Mouse (Mus musculus) neural tube, embryonic 15.5 days (tissue): ENCODE data around the gene Men1. TPM values are rescaled to one million over a fixed set of nuclear protein-coding genes. Genes with fewer than 3 reads are reported as not detected.
"Not testable (repeated sequence)": the region's sequence is repeated elsewhere in the genome, so short reads cannot be mapped to it uniquely, and the experiment has no call there.

ENCODE experiments used
- ATAC-seq: fragments of 200-750 bp; cut with Nextera tagmentation; 2 replicates; pipeline ENCODE4 v1.8.0; 2017; ENCODE audit warnings: mild to moderate bottlenecking, moderate TSS enrichment, moderate library complexity; ENCODE audit not compliant: low FRiP score
- H3K27ac ChIP-seq: fragments of 300-500 bp; sonication (generic); replicated peaks from 2 replicates; pipeline ENCODE4 v1.5.1; 2015; ENCODE audit warnings: mild to moderate bottlenecking, inconsistent platforms
- H3K27me3 ChIP-seq: fragments of 300-500 bp; sonication (generic); replicated peaks from 2 replicates; pipeline ENCODE4 v1.6.1; 2015; ENCODE audit warnings: inconsistent platforms
- H3K36me3 ChIP-seq: fragments of 300-500 bp; sonication (generic); 2 replicates; pipeline ENCODE4 v1.6.1; 2015; ENCODE audit warnings: inconsistent platforms
- H3K4me1 ChIP-seq: fragments of 300-500 bp; sonication (generic); 2 replicates; pipeline ENCODE4 v1.6.1; 2015; ENCODE audit warnings: inconsistent platforms
- H3K4me2 ChIP-seq: fragments of 300-500 bp; sonication (generic); 2 replicates; pipeline ENCODE4 v1.6.1; 2015; ENCODE audit warnings: inconsistent platforms, mild to moderate bottlenecking, moderate library complexity
- H3K4me3 ChIP-seq: fragments of 300-500 bp; sonication (generic); replicated peaks from 2 replicates; pipeline ENCODE4 v1.5.1; 2015; ENCODE audit warnings: mild to moderate bottlenecking, inconsistent platforms
- H3K9ac ChIP-seq: fragments of 300-500 bp; sonication (generic); replicated peaks from 2 replicates; pipeline ENCODE4 v1.6.1; 2015; ENCODE audit warnings: mild to moderate bottlenecking, inconsistent platforms
- H3K9me3 ChIP-seq: fragments of 300-500 bp; sonication (generic); replicated peaks from 2 replicates; pipeline ENCODE4 v1.6.1; 2016; ENCODE audit warnings: inconsistent platforms
- WGBS: fragments of 180-500 bp; shearing (Covaris S2); methylation state at CpG from one replicate; pipeline ENCODE4 v1.1.7; 2015; ENCODE audit warnings: mixed read lengths; 5-methylcytosine and 5-hydroxymethylcytosine counted together
- polyA plus RNA-seq: library from polyadenylated mRNA; unstranded; fragments of >200 nt; fragmentation: Nextera tagmentation; extraction: Ambion mirVana; gene quantifications from 2 replicates; pipeline ENCODE4 v1.2.1, GENCODE M21; 2015

The Men1 gene
- 71.4 and 71.6 TPM in 2 replicates for polyA plus RNA-seq

- Histone ChIP-seq H3K27me3 (no peaks in the 10 kb centered on the region), H3K9me3 (no peaks in the 10 kb centered on the region), H3K4me3 (peak within 1 kb of the TSS; percentile 87), H3K27ac (peak within 1 kb of the TSS; percentile 85), H3K36me3 (peaks cover 30% of the 10 kb centered on the region), H3K4me1 (peaks cover 36% of the 10 kb centered on the region), H3K4me2 (peak within 1 kb of the TSS; percentile 88), H3K9ac (peak within 1 kb of the TSS; percentile 86)
- WGBS, result under 1% methylated on average over 41 of the region's 43 CpGs
- peak; percentile 93 for ATAC-seq
Observed at GRCm38 (mm10) chr19:6334673-6335457, at the start of gene Men1. Gene Men1 (plus strand): TSS chr19:6334979.

DNA sequence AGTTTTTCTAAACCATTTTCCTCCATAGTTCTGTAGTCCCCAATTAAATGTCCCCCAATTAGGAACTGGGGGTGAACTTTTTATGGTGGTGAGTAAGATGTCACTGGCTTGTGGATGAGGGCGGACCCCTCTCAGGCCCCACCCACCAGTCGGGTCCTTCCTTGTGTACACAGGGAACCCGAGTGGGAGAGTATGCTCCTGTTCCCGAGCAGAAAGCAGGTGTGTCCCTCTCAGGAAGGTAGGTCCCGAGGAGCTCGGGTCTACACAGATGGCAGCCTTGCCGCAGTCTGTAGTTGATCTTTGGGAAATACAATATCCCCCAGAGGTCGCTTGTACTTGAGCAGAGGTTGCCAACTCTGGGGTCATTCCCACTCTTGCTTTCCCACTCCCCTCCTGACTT lies 49.6 kb upstream of the Men1 start:
- ATAC-seq, result no peak
- H3K4me1 ChIP-seq, result peaks cover 24% of the 10 kb centered on the region; the same call in 1 of the 2 replicates
- H3K4me2 ChIP-seq, result no peak overlapping the region
- no peaks in the 10 kb centered on the region for H3K27me3 ChIP-seq
- peaks cover 58% of the 10 kb centered on the region for H3K36me3 ChIP-seq
- no peak overlapping the region for H3K9ac ChIP-seq
- H3K9me3 ChIP-seq, result no peaks in the 10 kb centered on the region
- no peak overlapping the region for H3K27ac ChIP-seq
- H3K4me3 ChIP-seq, result no peak overlapping the region
- 91% methylated on average over 8 of the region's 8 CpGs for WGBS

- Histone ChIP-seq H3K4me2 (no peak overlapping the region), H3K36me3 (peaks cover 54% of the 10 kb centered on the region), H3K9me3 (no peaks in the 10 kb centered on the region), H3K9ac (no peak overlapping the region), H3K4me1 (peaks cover 18% of the 10 kb centered on the region; the same call in 1 of the 2 replicates), H3K27me3 (no peaks in the 10 kb centered on the region), H3K27ac (no peak overlapping the region), H3K4me3 (no peak overlapping the region)
- no peak for ATAC-seq
- 83% methylated on average over 7 of the region's 7 CpGs for WGBS
Observed at GRCm38 (mm10) chr19:6285632-6286433, 48.9 kb upstream of the Men1 start.

GRCm38 (mm10) chr19:6286434-6287401 lies 48.1 kb upstream of the Men1 start:
- no peak for ATAC-seq
- peaks cover 14% of the 10 kb centered on the region; the same call in 1 of the 2 replicates for H3K4me1 ChIP-seq
- H3K36me3 ChIP-seq, result peaks cover 45% of the 10 kb centered on the region
- no peak overlapping the region for H3K4me2 ChIP-seq
- H3K27me3 ChIP-seq, result no peaks in the 10 kb centered on the region
- H3K9ac ChIP-seq, result no peak overlapping the region
- H3K27ac ChIP-seq, result no peak overlapping the region
- H3K9me3 ChIP-seq, result no peaks in the 10 kb centered on the region
- no peak overlapping the region for H3K4me3 ChIP-seq
- WGBS, result 86% methylated on average over 19 of the region's 19 CpGs

DNA sequence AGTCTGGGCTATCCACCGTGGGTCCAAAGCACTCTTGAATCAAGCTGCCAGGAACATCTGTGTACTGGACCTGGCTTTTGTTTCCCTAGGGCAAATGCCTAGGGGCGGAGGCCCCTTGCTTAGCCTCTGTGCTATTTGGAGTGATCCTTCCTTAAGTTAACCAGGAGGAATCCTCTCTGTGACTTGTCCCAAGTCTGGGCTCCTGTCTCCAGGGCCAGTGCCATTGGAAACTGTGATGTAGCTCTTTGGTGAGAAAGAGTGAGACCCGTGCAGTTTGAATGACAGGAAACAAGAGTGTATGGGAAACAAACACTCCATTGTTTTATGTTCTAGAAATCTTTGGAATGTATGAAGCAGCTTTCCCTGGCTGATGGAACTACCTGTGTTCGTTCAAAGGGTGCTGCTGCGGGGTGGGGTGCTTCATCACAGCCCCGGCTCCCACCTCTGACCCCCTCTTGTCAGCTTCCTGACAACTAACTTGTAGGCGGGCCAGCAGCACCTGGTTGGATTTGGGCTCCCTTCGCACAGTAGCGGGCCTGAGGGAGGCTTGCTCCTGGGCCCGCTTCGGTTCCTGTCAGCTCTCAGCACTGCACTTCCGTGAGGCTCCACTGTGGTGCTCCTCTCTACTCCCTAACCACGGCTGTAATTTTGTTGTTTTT lies 46.4 kb upstream of the Men1 start:
- peaks cover 30% of the 10 kb centered on the region for H3K36me3 ChIP-seq
- ATAC-seq, result no peak
- no peaks in the 10 kb centered on the region for H3K27me3 ChIP-seq
- no peaks in the 10 kb centered on the region for H3K9me3 ChIP-seq
- H3K4me1 ChIP-seq, result peaks cover 14% of the 10 kb centered on the region; the same call in 1 of the 2 replicates
- no peak overlapping the region for H3K9ac ChIP-seq
- H3K27ac ChIP-seq, result no peak overlapping the region
- WGBS, result 79% methylated on average over 13 of the region's 13 CpGs
- H3K4me3 ChIP-seq, result no peak overlapping the region
- no peak overlapping the region for H3K4me2 ChIP-seq

- no peak overlapping the region for H3K9ac ChIP-seq
Observed at GRCm38 (mm10) chr19:6289696-6290238, 45.0 kb upstream of the Men1 start.

GRCm38 (mm10) chr19:6290720-6291116 lies 44.1 kb upstream of the Men1 start:
- H3K27ac ChIP-seq, ATAC-seq, H3K9ac ChIP-seq, H3K9me3 ChIP-seq, H3K27me3 ChIP-seq, H3K4me3 ChIP-seq, H3K4me2 ChIP-seq: not testable (repeated sequence)
- Histone ChIP-seq H3K36me3 (peaks cover 37% of the 10 kb centered on the region), H3K4me1 (peaks cover 14% of the 10 kb centered on the region; the same call in 1 of the 2 replicates)
- 91% methylated on average over 5 of the region's 6 CpGs for WGBS

More at GRCm38 (mm10) chr19:6289696-6290238, 45.0 kb upstream of the Men1 start:
- H3K27me3 ChIP-seq, result no peaks in the 10 kb centered on the region
- peaks cover 14% of the 10 kb centered on the region; the same call in 1 of the 2 replicates for H3K4me1 ChIP-seq
- ATAC-seq, result no peak
- H3K4me2 ChIP-seq, result no peak overlapping the region
- WGBS, result 94% methylated on average over 14 of the region's 14 CpGs
- H3K36me3 ChIP-seq, result peaks cover 37% of the 10 kb centered on the region
- no peaks in the 10 kb centered on the region for H3K9me3 ChIP-seq
- H3K4me3 ChIP-seq, result no peak overlapping the region
- no peak overlapping the region for H3K27ac ChIP-seq

- 83% methylated on average over 10 of the region's 10 CpGs for WGBS
- Histone ChIP-seq H3K4me2 (no peak overlapping the region), H3K4me1 (peaks cover 13% of the 10 kb centered on the region; the same call in 1 of the 2 replicates), H3K27ac (peak overlapping the region; percentile 1; the same call in 1 of the 2 replicates), H3K9me3 (no peaks in the 10 kb centered on the region), H3K27me3 (no peaks in the 10 kb centered on the region), H3K9ac (no peak overlapping the region), H3K36me3 (peaks cover 38% of the 10 kb centered on the region), H3K4me3 (no peak overlapping the region)
- no peak for ATAC-seq
Observed at GRCm38 (mm10) chr19:6291117-6291781, 43.5 kb upstream of the Men1 start.

DNA sequence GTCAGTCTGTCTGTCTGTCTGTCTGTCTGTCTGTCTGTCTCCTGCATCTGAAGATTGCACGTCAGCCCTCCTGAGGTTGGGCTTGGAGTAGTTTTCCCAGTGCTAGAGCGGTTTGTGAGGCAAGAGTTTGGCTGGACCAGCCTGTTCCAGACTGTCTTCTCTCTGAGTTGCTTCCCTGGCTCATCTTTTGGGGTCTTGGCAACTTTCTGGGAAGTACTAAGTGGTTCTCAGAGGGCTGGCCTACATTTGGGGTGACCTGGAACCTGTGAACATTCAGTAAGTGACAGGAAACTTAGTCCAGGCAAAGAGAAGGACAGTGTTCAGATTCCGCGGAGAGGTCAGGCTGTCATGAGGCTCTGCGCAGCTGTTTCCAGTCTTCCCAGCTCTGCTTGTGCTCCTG lies 42.5 kb upstream of the Men1 start:
- Histone ChIP-seq H3K9ac (no peak overlapping the region), H3K27me3 (no peaks in the 10 kb centered on the region), H3K36me3 (peaks cover 46% of the 10 kb centered on the region), H3K9me3 (no peaks in the 10 kb centered on the region), H3K4me1 (peaks cover 8% of the 10 kb centered on the region; the same call in 1 of the 2 replicates), H3K27ac (no peak overlapping the region), H3K4me2 (no peak overlapping the region), H3K4me3 (no peak overlapping the region)
- no peak for ATAC-seq
- 96% methylated on average over 5 of the region's 5 CpGs for WGBS

- Histone ChIP-seq H3K4me2 (no peak overlapping the region), H3K36me3 (peaks cover 63% of the 10 kb centered on the region), H3K4me3 (no peak overlapping the region), H3K4me1 (no peaks in the 10 kb centered on the region), H3K27me3 (no peaks in the 10 kb centered on the region), H3K9me3 (no peaks in the 10 kb centered on the region), H3K9ac (no peak overlapping the region), H3K27ac (no peak overlapping the region)
- no peak for ATAC-seq
- WGBS, result 95% methylated on average over 17 of the region's 17 CpGs
Observed at GRCm38 (mm10) chr19:6294301-6294700, 40.5 kb upstream of the Men1 start.
